In genomic region chr11:3674545-3674944, GRCm38 (mm10) we compare ENCODE assay signal across 25 mouse cellular contexts. TPM values are rescaled to one million over a fixed set of nuclear protein-coding genes. Genes with fewer than 3 reads are reported as not detected.
DNase-seq lines count a peak whose midpoint lies in the region; ATAC-seq and TF ChIP-seq lines count a peak whose summit lies in the region.
"Had no signal": no experiment of that assay in that cellular context is flagged by ENCODE, and none has a peak within 500 bp of the region (broad histone marks: within the 10 kb centered on the region; RNA-seq: fewer than 3 reads in every experiment).

No protein-coding gene starts in this region.

- in situ Hi-C loops in Patski (cut with MboI; ENCODE audit: low pct_unique_long_range_greater_than_20kb), result no loop called here

- H3K4me3 ChIP-seq in lung, postnatal 0 days (ENCODE audit: low read depth, low read length), result no peak overlapping the region
- H3K4me3 ChIP-seq: embryonic facial prominence, embryonic 10.5 days; forebrain, embryonic 12.5 days; hindbrain, embryonic 10.5 days; intestine, embryonic 15.5 days; left cerebral cortex, adult 2 months; limb, embryonic 10.5 days; liver, embryonic 15.5 days; megakaryocyte, embryonic 14.5 days; midbrain, embryonic 15.5 days; neural tube, embryonic 12.5 days had no signal

- no peak overlapping the region for H3K27ac ChIP-seq in lung, postnatal 0 days (ENCODE audit: low read length)
- H3K27ac ChIP-seq: embryonic facial prominence, embryonic 10.5 days; forebrain, embryonic 12.5 days; hindbrain, embryonic 10.5 days; intestine, embryonic 15.5 days; left cerebral cortex, adult 2 months; limb, embryonic 10.5 days; liver, embryonic 15.5 days; midbrain, embryonic 15.5 days; neural tube, embryonic 12.5 days had no signal

- WGBS in lung, postnatal 0 days, result 68% methylated on average over 4 of the region's 4 CpGs

- ATAC-seq in lung, postnatal 0 days, result no peak; the same call in 1 of the 2 replicates
- ATAC-seq in Patski, result no peak
- ATAC-seq: CD4-positive, CD25-positive, alpha-beta regulatory T cell, adult 4 months; hindbrain, embryonic 16.5 days; intestine, embryonic 15.5 days; midbrain, embryonic 15.5 days had no signal

- H3K4me1 ChIP-seq in lung, postnatal 0 days (ENCODE audit: insufficient read depth, low read depth, low read length), result no peaks in the 10 kb centered on the region
- H3K4me1 ChIP-seq: embryonic facial prominence, embryonic 10.5 days; forebrain, embryonic 12.5 days; hindbrain, embryonic 10.5 days; intestine, embryonic 15.5 days; limb, embryonic 10.5 days; liver, embryonic 15.5 days; megakaryocyte, embryonic 14.5 days; midbrain, embryonic 15.5 days had no signal

- H3K27me3 ChIP-seq in lung, postnatal 0 days (replicated peaks; ENCODE audit: insufficient read depth, low read length), result no peaks in the 10 kb centered on the region
- no peaks in the 10 kb centered on the region for H3K27me3 ChIP-seq in Patski
- H3K27me3 ChIP-seq: forebrain, embryonic 12.5 days; intestine, embryonic 15.5 days; liver, embryonic 15.5 days; megakaryocyte, embryonic 14.5 days; midbrain, embryonic 15.5 days; neural tube, embryonic 12.5 days had no signal

- peak; percentile 27 for DNase-seq in gastrocnemius, adult 18-20 months (ENCODE audit: low spot score)
- no peak for DNase-seq in gastrocnemius, adult 8-10 months (ENCODE audit: low spot score in 2 of 2)
- DNase-seq in lung, postnatal 0 days (ENCODE audit: low spot score), result peak; percentile 62
- no peak for DNase-seq in lung, postnatal 14 days
- DNase-seq in Patski (ENCODE audit: low read depth, low spot score), result peak; percentile 27
- DNase-seq in skeletal muscle tissue, adult 2 months (ENCODE audit: low read depth, low spot score), result peak; percentile 24
- no peak for DNase-seq in urinary bladder, postnatal 4 days (ENCODE audit: low spot score in 2 of 2)
- DNase-seq: adrenal gland, postnatal 10 days; cerebellum, adult 9-11 months; kidney, adult 8-10 months; kidney, postnatal 10 days; liver; thymus, postnatal 14 days had no signal

- CTCF ChIA-PET in Patski (lab: Charles Lee), result interaction anchor here (1.0 to 2.4 kb wide), 2 partner anchors 14 to 19 kb away, joined by 3 to 5 read pairs; no protein-coding TSS in a partner anchor

- POLR2A ChIA-PET in Patski (lab: Charles Lee), result interaction anchor here (0.6 kb wide), 2 partner anchors 34 to 51 kb away, joined by 3 to 5 read pairs; no protein-coding TSS in a partner anchor

- no peaks in the 10 kb centered on the region for H3K9me3 ChIP-seq in lung, postnatal 0 days (ENCODE audit: low read length)
- H3K9me3 ChIP-seq: embryonic facial prominence, embryonic 10.5 days; forebrain, embryonic 12.5 days; hindbrain, embryonic 10.5 days; intestine, embryonic 15.5 days; limb, embryonic 10.5 days; liver, embryonic 15.5 days; megakaryocyte, embryonic 14.5 days; midbrain, embryonic 15.5 days; neural tube, embryonic 12.5 days had no signal

- TF ChIP-seq CTCF in lung, postnatal 0 days (IDR thresholded peaks at IDR 0.05), result no peak
- TF ChIP-seq CTCF in Patski (IDR thresholded peaks at IDR 0.05), result no peak

- H3K4me2 ChIP-seq in lung, postnatal 0 days (replicated peaks; ENCODE audit: low read depth, low read length), result no peak overlapping the region
- H3K4me2 ChIP-seq: forebrain, embryonic 12.5 days; intestine, embryonic 15.5 days; liver, embryonic 15.5 days; midbrain, embryonic 15.5 days; neural tube, embryonic 12.5 days had no signal

- no peak overlapping the region for H3K9ac ChIP-seq in lung, postnatal 0 days (replicated peaks; ENCODE audit: low read depth)
- H3K9ac ChIP-seq: forebrain, embryonic 12.5 days; intestine, embryonic 15.5 days; liver, embryonic 15.5 days; midbrain, embryonic 15.5 days; neural tube, embryonic 12.5 days had no signal

- TF ChIP-seq EP300 in lung, postnatal 0 days (IDR thresholded peaks at IDR 0.05), result no peak

- peaks cover 36% of the 10 kb centered on the region for H3K36me3 ChIP-seq in lung, postnatal 0 days (ENCODE audit: insufficient read depth, low read length)

RNA-seq across cellular contexts. Expression of gene Morc2a, which starts 25.6 kb away (rescaled TPM):
- total RNA-seq in gastrocnemius, adult 18-20 months (2021), result 10 to 100 TPM; 17.2 to 17.7 TPM
- 10 to 100 TPM; 17.1 to 23.4 (median 19.6) TPM for total RNA-seq in gastrocnemius, adult 8-10 months (2022)
- polyA plus RNA-seq in lung, postnatal 0 days (2015; fragmentation: Nextera tagmentation; extraction: Ambion mirVana), result 9.9 and 10.2 TPM in 2 replicates
- polyA plus RNA-seq in Patski (2021), result 41.4 TPM

Comparison
In these comparisons a context has a peak if more than half of its experiments do, and no peak if none do; other contexts are left out.
1. DNase-seq: peak in gastrocnemius, adult 18-20 months (single experiment), lung, postnatal 0 days (single experiment), Patski (single experiment) and skeletal muscle tissue, adult 2 months (single experiment); none in gastrocnemius, adult 8-10 months (0 of 2), lung, postnatal 14 days (single experiment) and urinary bladder, postnatal 4 days (0 of 2).